Mouse (Mus musculus): Measurements from ENCODE around the gene Pkig.

Pkig gene

DNA sequence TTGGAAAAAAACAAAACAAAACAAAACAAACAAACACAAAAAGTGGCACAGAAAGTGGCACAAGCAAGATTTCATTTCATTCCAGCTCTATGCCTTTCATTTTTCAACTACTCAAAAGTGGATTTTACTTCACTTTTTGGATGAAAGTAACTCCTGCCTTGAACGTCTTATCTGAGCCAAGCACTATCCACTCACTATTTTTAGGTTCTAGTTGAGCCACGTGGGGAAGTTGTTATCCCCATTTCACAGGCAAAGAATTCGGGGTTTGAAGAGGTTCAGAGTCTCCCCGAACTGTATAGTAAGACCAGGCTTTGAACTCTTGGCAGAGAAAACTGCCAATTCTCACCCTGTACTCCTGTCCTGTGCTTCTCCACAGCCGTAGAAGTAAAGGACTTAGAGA, 50.1 kb downstream of the Pkig start:
- in situ Hi-C loops (cut with MseI, MboI), result loop anchor here in 1 of 2 experiments (25.0 kb wide), 1 partner anchor 96 kb away; the partner anchor contains the start of gene Ttpal

DNA sequence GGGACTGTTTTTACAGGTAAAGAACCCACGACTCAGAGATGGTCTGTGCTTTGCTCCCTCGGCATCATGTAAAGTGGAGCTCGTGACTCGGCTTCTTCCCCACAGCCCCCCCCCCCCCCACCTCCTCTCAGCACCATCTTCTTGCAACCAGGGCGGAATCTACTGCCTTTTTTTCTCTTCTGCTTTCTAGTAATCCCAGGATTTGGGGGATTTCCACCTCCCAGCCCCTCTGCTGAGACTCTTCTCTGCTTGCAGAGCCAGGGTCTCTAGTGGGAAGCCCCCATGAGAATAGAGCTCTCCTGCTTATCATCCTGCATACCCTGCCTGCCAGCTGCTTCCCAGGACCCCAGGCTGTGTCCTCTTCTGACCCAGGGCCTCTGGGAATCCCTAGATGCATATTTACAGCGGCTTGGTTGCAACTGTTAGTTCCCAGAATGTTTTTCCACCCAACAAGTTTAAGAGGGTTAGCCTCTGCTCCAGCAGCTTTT, 50.6 kb downstream of the Pkig start:
- in situ Hi-C loops (cut with MseI, MboI), result loop anchor here in 1 of 2 experiments (25.0 kb wide), 1 partner anchor 97 kb away; the partner anchor contains the start of gene Ttpal

DNA sequence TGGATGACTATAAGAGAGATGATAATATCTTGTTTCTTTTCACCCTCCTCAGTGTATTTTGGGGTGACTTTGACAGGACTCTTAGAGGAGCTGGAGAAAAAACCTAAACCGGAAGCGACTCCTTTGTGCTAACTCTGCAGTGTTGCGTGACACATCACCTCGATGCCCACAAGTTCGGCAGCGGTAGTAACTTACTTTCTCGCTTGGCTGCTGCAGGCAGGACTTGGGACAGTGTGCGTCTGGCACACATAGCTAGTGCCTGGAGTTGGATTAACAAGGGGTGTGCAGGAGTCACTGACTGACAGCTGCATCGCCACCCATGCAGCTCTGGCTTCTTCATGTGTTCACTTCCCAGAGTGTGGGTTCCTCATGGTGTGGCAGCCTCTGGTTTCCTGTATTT, 51.8 kb downstream of the Pkig start:
- in situ Hi-C loops (cut with MseI, MboI), result loop anchor here in 1 of 2 experiments (25.0 kb wide), 1 partner anchor 98 kb away; the partner anchor contains the start of gene Ttpal

DNA sequence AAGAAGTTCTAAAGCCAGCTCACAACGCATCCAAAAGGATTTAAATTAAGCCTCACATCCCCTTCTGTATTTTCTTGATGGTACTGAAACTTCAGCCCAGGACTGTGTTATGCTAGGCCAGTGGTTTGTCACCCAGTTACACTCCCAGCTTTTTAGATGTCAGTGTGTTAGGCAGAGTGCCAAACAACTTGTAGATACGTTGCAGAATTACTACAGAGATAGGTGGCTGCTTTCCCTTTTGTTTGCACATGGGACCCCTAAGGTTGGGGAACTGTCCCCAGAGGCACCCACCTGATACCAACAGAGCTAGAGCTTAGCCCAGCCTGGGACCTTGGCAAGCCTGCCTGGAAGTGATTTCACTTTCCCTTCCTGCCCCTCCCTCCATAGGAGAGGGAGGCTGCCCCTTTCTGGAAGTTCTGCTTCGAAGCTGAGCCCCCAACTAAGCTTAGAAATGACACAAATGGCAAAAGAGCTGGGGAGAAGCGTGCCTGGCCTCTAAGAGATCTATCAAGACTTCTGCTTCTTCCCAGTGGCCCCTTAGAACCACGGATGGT, 52.5 kb downstream of the Pkig start:
- in situ Hi-C loops (cut with MseI, MboI), result loop anchor here in 1 of 2 experiments (25.0 kb wide), 1 partner anchor 98 kb away; the partner anchor contains the start of gene Ttpal

DNA sequence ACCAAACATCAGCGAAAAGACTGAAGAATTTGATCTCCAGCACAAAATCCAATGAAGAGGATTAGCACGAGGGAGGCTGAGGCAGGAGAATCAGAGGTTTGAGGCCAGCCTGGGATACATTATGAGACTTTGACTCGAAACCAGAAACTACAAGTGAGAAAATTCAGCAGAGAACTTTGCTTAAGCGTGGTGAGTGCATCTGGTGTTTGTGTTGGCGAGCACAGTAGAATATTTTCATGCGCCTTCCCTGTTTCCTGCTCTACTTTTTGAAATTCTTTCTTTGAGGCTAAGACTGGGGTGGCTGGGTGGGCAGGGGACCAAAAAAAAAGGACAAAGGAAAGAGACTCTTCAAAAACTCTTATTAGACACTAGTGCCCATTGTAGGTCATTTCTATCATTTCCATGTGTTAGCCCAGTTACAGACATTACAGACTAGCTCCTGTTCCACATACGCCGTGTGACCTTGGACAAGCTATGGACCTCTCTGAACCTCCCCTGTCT, 53.2 kb downstream of the Pkig start:
- in situ Hi-C loops (cut with MseI, MboI), result loop anchor here in 1 of 2 experiments (25.0 kb wide), 1 partner anchor 99 kb away; the partner anchor contains the start of gene Ttpal

DNA sequence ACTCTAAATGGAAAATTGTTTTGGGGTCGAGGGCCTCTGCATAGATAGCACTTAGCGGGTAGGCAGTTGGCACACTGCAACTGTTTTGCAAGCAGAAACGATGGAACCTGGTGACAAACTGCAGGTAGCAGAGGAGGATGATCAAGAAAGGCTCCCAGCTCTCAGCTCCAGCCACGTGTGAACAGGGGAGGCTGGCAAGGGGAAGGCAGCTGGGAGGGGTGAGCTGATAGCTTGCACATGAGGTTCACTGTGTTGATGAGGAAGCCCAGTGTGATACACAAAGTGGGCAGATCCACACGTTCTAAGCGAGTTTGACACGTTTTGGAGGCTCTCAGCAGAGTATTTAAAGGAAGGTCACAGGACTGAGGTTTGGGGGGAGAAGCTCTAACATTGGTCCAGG, 54.3 kb downstream of the Pkig start:
- in situ Hi-C loops (cut with MseI, MboI), result loop anchor here in 1 of 2 experiments (25.0 kb wide), 1 partner anchor 100 kb away; the partner anchor contains the start of gene Ttpal

DNA sequence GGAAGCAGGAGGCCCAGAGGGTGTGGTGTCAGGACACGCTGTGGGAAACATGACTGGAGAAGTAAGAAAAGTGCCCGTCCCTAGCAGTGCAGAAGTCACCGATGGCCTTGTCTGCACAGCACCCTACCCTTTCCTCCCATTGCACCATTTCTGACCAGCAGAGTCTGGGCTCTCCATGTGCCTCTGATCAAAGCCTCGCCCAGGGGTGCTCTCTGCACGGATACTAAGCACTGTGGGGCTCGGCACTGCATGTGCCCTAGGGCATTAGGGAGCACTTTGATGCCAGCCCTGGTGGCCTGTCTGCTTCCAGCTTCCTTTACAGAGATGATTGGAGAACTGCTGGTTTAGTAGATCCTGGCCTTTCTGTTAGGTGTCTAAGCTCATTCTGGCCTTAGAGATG, 54.7 kb downstream of the Pkig start:
- in situ Hi-C loops (cut with MseI, MboI), result loop anchor here in 1 of 2 experiments (25.0 kb wide), 1 partner anchor 101 kb away; the partner anchor contains the start of gene Ttpal

DNA sequence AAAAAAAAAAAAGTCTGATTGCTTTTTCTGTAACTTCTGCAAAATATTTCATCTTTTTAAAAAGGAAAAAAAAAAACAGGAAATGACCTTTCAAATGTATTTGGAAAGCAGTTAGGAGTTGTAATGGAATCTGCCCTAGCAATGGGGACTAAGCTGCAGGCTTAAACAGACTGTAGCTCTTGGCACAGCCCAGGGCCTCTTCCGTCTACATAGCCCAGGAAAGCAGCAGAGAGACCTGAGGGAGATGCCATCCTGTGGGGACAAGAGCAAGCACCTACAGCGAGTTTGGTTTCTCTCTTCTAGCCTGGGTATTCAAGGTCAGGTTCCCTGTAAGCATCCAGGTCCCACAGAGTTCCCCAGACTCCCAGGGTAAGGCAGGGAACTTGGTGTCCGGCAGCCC, 55.2 kb downstream of the Pkig start:
- in situ Hi-C loops (cut with MseI, MboI), result loop anchor here in 1 of 2 experiments (25.0 kb wide), 1 partner anchor 101 kb away; the partner anchor contains the start of gene Ttpal

DNA sequence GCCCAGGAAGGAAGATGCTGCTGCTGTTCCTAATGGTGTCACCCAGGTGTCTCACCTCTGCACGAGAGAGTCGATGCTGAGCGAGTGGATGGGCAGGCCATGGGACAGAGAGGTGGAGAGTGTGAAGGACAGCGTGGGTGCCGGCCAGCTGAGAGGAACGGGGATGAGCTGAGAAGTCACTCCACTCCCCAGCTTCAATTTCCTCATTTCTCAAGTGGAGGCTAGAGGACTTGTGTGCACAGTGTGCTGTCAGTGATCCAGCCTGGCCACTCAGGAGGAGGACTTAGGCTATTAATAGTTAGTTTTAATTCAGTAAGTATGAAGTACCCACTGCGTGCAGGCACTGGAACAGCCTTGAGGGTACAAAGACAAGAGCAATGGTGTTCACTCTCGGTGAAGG, 58.3 kb downstream of the Pkig start:
- in situ Hi-C loops (cut with MseI, MboI), result loop anchor here in 1 of 2 experiments (25.0 kb wide), 1 partner anchor 104 kb away; the partner anchor contains the start of gene Ttpal

DNA sequence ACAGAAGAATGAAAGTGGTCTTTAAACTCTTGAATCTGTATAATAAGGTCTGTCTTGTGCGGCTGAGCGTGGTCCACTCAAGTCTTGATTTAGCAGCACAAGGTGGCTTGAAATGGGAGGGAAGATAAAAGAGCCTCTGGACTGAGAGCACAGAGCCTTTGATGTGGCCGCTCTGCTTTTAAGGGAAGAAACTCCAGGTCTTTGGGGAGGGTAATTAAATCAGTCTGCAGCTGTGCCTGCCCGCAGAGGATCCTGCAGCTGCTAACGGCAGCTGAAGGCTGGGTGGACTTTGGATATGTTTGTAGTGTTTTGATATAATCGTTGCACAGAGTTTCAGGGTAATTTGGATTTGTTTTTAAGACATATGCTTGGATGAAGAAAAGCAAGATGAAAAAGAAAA, 58.7 kb downstream of the Pkig start:
- in situ Hi-C loops (cut with MseI, MboI), result loop anchor here in 1 of 2 experiments (25.0 kb wide), 1 partner anchor 105 kb away; the partner anchor contains the start of gene Ttpal

DNA sequence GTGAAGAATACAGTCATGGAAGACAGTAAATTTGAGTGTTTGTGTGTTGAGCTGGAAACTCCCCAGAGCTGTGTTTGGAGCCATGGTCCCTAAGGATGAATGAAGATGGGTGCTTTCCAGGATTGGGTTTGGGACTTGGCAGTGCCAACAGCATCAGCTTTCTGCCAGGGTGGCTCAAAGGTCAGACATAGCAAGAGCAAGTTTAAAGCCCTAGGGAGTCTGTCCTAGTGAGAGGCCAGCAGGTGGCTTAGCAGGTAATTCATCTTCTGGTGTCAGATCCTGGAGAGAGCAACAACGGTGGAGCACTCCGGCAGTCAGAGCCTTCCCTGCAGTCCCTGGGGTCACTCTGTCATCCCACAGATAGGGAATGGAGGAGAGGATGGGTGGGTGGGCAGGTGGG, 60.3 kb downstream of the Pkig start:
- in situ Hi-C loops (cut with MseI, MboI), result loop anchor here in 1 of 2 experiments (25.0 kb wide), 1 partner anchor 106 kb away; the partner anchor contains the start of gene Ttpal

DNA sequence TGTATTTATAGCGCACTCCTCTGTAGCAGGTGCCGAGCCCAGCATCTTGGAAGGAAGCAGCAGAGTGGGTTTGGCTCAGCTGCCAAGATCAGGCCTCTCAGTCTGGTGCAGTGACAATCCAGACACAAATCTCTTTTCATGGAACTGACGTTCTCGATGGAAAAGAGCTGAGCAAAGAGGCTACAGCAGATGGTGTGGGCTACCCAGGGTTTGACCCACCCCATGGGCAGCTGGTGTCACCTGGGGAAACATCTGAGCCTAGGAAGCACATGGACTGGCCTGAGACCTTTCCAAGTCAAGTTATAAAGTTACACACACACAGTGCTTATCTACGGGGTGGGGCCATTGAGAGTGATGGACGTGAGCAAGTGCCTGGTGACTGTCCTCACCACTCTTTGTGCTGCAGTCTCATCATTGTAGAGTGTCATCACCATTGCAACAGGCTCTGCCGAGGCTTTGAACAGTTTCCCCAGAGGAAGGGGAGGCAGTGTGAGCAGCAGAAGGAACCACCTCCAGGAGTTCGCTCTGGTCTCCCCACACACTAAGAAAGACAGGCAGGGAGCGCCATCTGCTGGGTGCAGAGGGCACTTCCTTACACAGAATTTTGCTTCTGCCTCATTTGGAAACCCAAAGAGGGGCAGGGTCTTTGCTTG, 60.9 kb downstream of the Pkig start:
- in situ Hi-C loops (cut with MseI, MboI), result loop anchor here in 1 of 2 experiments (25.0 kb wide), 1 partner anchor 107 kb away; the partner anchor contains the start of gene Ttpal

DNA sequence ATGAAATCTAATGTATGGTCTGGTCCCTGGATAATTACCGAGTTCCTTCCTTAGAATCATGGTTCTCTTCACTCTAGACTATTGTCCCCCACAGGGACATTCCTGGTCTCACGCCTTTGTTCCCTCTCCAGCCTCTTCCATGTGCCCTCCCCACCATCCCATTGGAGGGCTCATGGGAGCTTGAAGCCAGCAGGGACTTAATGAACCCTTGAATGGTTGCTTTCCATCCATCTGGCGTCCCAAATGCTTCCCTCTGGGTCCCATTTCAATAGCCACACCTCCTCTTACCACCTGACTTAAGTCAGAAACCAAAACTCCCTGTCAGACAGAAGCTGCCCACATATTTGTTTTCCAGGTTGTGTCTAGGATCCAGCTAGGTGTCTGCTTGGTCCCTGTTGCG, 61.4 kb downstream of the Pkig start:
- in situ Hi-C loops (cut with MseI, MboI), result loop anchor here in 1 of 2 experiments (10.0 to 25.0 kb wide), 2 partner anchors 107 to 185 kb away; partner anchors contain the start of gene Ttpal

DNA sequence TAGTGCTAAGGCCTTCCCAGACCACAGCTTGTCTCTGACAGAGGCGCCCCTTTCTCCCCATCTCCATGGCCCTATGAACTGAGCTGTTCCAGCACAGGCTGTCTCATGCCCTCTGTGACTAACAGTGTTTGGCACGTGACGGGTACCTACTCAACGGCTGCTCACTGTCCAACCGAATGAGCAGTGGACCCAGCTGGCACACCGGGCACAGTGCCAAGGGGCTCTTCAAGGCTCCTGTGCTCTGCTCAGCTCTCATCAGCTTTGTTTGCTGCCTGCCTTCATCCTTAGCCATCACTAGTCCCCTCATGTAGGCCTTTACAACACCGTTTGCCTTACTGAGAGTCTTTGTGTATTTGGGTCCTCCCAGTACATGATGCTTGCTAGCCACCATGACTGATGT, 64.4 kb downstream of the Pkig start:
- in situ Hi-C loops (cut with MseI, MboI), result loop anchor here in 1 of 2 experiments (10.0 to 25.0 kb wide), 2 partner anchors 110 to 188 kb away; partner anchors contain the start of gene Ttpal

DNA sequence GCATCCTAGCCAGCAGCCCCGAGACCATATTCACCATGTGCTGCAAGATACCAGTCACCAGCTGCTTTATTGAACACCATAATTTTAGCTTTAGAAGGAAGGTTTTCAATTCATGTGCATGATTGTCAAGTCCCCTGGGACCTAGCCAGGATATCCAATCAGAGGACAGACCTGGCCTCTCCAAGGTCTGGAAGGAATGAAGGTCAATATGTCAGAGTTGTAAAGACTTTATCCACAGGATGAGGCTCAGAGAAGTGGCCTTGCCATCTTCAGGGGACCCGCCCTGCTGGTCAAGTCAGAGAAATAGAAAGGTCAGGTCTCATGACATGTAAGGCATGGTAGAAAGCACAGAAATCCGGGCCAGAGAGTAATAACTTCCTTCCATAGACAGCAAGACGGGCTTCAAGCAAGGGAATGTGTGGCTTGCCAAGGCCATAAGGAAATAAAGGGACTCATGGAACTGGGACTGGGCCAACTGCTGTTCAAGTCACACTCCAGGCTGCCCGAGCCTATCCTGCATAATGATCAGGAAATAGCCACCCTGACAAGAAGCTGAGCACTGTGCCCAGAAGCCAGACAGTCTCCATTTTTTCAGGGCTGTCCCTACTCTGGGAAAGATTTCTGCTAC, 68.7 kb downstream of the Pkig start:
- in situ Hi-C loops (cut with MseI, MboI), result loop anchor here in 1 of 2 experiments (10.0 kb wide), 1 partner anchor 192 kb away; no protein-coding TSS in a partner anchor

DNA sequence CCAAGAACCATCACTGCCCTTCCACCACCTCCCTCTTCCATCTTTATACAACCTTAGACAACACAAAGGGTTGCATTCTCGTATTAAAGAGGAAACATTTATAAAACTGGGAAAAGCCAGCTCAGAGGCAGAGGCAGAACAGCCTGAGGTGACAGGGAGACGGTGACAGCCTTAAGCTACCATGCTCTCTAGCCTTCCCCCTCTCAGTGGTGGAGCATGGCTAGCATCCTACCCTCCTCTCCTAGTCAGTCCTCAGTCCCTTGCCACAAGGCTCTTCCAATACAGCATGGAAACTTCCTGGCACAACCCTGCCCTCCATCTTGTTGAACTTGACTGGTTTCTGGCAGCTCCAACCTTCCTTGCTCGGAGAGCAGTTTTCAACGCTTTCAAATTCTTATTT, 70.1 kb downstream of the Pkig start:
- in situ Hi-C loops (cut with MseI, MboI), result loop anchor here in 1 of 2 experiments (10.0 kb wide), 1 partner anchor 193 kb away; no protein-coding TSS in a partner anchor

DNA sequence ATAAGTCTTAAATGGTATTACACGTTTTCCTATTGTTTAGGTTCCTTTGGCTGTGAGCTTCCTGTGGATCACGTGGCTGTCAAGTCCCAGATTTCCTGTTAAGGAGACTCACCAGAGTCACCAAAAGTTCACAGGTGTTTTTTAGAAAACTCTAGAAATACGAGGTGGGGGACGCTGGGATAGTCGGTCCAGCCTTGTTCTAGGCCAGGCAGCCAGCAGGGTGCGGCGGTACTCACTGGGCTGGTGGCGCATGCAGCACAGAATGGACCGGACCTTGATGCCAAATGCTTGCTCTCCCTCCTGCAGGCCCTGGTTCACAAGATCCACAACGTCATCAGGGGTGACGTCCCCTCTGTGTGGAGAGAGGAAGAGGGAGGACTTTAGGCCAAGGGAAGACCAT, 73.8 kb downstream of the Pkig start:
- in situ Hi-C loops (cut with MseI, MboI), result no loop called here

DNA sequence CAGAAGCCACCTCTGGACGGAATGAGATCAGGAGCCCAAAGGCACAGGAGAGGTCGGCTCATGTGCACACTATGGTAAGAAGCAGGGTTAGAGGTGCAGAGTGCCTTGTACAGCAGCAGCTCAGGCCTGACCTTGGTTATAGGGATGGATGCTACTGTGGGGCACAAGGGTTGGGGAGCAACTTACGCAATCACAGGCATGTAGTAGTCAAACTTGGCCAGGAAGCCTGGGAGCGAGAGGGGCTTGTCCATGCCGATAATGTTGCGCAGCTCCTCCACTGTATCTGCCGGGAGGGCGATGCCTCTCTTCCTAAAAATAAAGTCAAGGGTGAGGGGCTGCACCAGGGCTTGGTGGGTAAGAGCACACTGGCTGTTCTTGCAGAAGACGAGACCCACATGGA, 77.0 kb downstream of the Pkig start:
- in situ Hi-C loops (cut with MseI, MboI), result no loop called here

DNA sequence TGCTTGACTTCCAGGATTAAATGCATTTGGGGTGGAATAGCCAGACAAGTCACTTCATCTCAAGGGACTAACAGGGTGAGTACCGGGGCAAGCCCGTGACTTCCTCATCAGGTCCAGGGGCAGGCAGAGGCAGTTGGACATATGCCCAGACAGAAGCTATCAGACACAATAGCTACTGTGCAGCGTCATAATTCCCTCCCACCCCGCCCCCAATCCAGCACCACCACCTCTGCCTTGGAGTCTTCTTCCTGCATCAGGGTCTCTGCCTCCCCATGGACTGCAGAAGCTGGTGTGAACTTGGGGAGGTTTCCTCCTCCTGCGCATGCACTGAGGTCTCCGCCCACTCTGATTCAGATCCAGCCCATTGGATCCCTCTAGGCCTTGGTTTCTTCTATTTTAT, 77.8 kb downstream of the Pkig start:
- in situ Hi-C loops (cut with MseI, MboI), result no loop called here

DNA sequence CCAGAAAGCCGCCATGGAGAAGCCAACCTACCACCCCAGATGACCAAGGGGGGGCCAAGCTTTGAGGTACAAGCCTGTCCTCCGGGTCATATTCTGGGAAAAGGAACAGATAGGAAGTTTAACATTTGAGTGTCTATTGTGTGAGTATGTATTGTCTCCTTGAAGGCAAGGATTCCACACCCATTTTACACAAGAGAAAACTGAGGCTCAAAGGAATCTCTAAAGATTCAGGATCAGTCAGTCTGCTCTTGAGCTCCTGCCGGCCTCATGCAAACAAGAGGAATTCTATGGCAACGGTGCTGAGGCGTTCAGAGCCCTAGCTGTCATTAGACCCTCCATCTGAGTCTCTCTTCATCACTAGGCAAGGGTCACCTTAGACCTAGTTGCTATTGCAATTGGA, 84.5 kb downstream of the Pkig start:
- in situ Hi-C loops (cut with MseI, MboI), result no loop called here

DNA sequence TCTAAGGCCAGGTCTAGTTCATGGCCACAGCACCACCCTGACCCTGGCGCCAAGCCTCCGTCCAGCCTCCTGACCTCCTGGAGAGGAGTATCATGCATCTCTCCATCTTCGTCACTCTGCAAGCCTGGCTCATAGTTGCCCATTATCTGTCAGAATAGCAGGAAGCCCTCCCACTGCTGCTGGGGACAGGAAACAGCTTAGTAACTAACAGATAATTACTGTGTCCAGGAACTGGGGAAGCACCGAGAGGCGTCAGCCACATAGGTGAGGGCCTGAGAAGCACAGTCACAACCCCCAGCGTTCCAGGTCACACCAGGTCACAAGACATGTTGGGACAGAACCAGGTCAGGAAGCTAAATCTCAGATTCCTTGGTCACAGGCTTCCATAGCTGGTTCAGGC, 85.2 kb downstream of the Pkig start:
- in situ Hi-C loops (cut with MseI, MboI), result no loop called here
